Mouse (Mus musculus): ENCODE data around the gene Aup1. TPM values are rescaled to one million over a fixed set of nuclear protein-coding genes. Genes with fewer than 3 reads are reported as not detected.

Gene Aup1
- polyA plus RNA-seq, 1 experiment = 309 TPM

GRCm38 (mm10) chr6:83031111-83031510 lies 23.2 kb upstream of the Aup1 start:
- no peak for DNase-seq (ENCODE audit: low read depth)

- DNase-seq (ENCODE audit: low read depth) = no peak
Observed at GRCm38 (mm10) chr6:83031921-83032590, 22.3 kb upstream of the Aup1 start.

GRCm38 (mm10) chr6:83032769-83033191 lies 21.5 kb upstream of the Aup1 start:
- DNase-seq (ENCODE audit: low read depth) = no peak

- DNase-seq (ENCODE audit: low read depth) = no peak
Observed at GRCm38 (mm10) chr6:83033249-83034185, 20.8 kb upstream of the Aup1 start, which contains the start of the genes Dok1 and Loxl3. Gene Dok1, minus strand, starts transcription at chr6:83033471. Gene Loxl3, plus strand, starts transcription at chr6:83034173.

- no peak for DNase-seq (ENCODE audit: low read depth)
Observed at GRCm38 (mm10) chr6:83034463-83035055, 19.8 kb upstream of the Aup1 start.

- no peak for DNase-seq (ENCODE audit: low read depth)
Observed at GRCm38 (mm10) chr6:83037188-83037587, 17.1 kb upstream of the Aup1 start.

GRCm38 (mm10) chr6:83038496-83039012 lies 15.8 kb upstream of the Aup1 start:
- no peak for DNase-seq (ENCODE audit: low read depth)

GRCm38 (mm10) chr6:83040601-83041000 lies 13.7 kb upstream of the Aup1 start:
- no peak for DNase-seq (ENCODE audit: low read depth)

GRCm38 (mm10) chr6:83043561-83043960 lies 10.8 kb upstream of the Aup1 start:
- no peak for DNase-seq (ENCODE audit: low read depth)

GRCm38 (mm10) chr6:83043993-83044392 lies 10.3 kb upstream of the Aup1 start:
- DNase-seq (ENCODE audit: low read depth) = no peak

- no peak for DNase-seq (ENCODE audit: low read depth)
Observed at GRCm38 (mm10) chr6:83044742-83045141, 9.6 kb upstream of the Aup1 start.

- DNase-seq (ENCODE audit: low read depth) = no peak
Observed at GRCm38 (mm10) chr6:83049367-83049766, 5.0 kb upstream of the Aup1 start.

GRCm38 (mm10) chr6:83053136-83053960 lies 973 bp upstream of the Aup1 start:
- DNase-seq (ENCODE audit: low read depth) = no peak

GRCm38 (mm10) chr6:83054871-83055431 lies 630 bp downstream of the Aup1 start, which contains the start of gene Htra2:
Gene Htra2, minus strand, starts transcription at chr6:83055273.
- no peak for DNase-seq (ENCODE audit: low read depth)

- DNase-seq (ENCODE audit: low read depth) = peak; percentile 57
Observed at GRCm38 (mm10) chr6:83057790-83058189, 3.5 kb downstream of the Aup1 start, which contains the start of gene Dqx1. Gene Dqx1, plus strand, starts transcription at chr6:83057844.

GRCm38 (mm10) chr6:83058725-83059124 lies 4.4 kb downstream of the Aup1 start:
- DNase-seq (ENCODE audit: low read depth) = no peak

GRCm38 (mm10) chr6:83065995-83066394 lies 11.7 kb downstream of the Aup1 start:
- DNase-seq (ENCODE audit: low read depth) = no peak

- no peak for DNase-seq (ENCODE audit: low read depth)
Observed at GRCm38 (mm10) chr6:83066441-83066840, 12.1 kb downstream of the Aup1 start.

- DNase-seq (ENCODE audit: low read depth) = no peak
Observed at GRCm38 (mm10) chr6:83068221-83068620, 13.9 kb downstream of the Aup1 start.

GRCm38 (mm10) chr6:83068706-83069487 lies 14.6 kb downstream of the Aup1 start:
- no peak for DNase-seq (ENCODE audit: low read depth)
